Mouse (Mus musculus) hindbrain, embryonic 14.5 days (tissue): ENCODE measurements around the gene Naa20. TPM values are rescaled to one million over a fixed set of nuclear protein-coding genes. Genes with fewer than 3 reads are reported as not detected.

Source experiments
- ATAC-seq: fragments of 200-750 bp; cut with Nextera tagmentation; 2 replicates; pipeline ENCODE4 v1.8.0; 2017; ENCODE audit warnings: moderate number of reproducible peaks, mild to moderate bottlenecking, moderate TSS enrichment, moderate library complexity; ENCODE audit not compliant: low FRiP score
- DNase-seq: peaks from one replicate; pipeline ENCODE4 v3.0.0-alpha.2; 2015; ENCODE audit warnings: low spot score
- H3K27ac ChIP-seq: fragments of 300-500 bp; sonication (generic); 2 replicates; pipeline ENCODE4 v1.5.1; 2014; ENCODE audit warnings: mild to moderate bottlenecking, moderate library complexity
- H3K27me3 ChIP-seq: fragments of 300-500 bp; sonication (generic); 2 replicates; pipeline ENCODE4 v1.6.1; 2014; ENCODE audit warnings: mild to moderate bottlenecking, low read length, mixed read lengths; ENCODE audit not compliant: control insufficient read depth, insufficient read depth
- H3K36me3 ChIP-seq: fragments of 300-500 bp; sonication (generic); replicated peaks from 2 replicates; pipeline ENCODE4 v1.6.1; 2014; ENCODE audit not compliant: control insufficient read depth, insufficient read depth
- H3K4me1 ChIP-seq: fragments of 300-500 bp; sonication (generic); replicated peaks from 2 replicates; pipeline ENCODE4 v1.6.1; 2014; ENCODE audit warnings: antibody characterized with exemption, low read length, mixed read lengths; ENCODE audit not compliant: control insufficient read depth, insufficient read depth
- H3K4me2 ChIP-seq: fragments of 300-500 bp; sonication (generic); replicated peaks from 2 replicates; pipeline ENCODE4 v1.6.1; 2014; ENCODE audit warnings: mild to moderate bottlenecking, moderate library complexity
- H3K4me3 ChIP-seq: fragments of 300-500 bp; sonication (generic); replicated peaks from 2 replicates; pipeline ENCODE4 v1.5.1; 2014; ENCODE audit warnings: mild to moderate bottlenecking, low read length
- H3K9ac ChIP-seq: fragments of 300-500 bp; sonication (generic); 2 replicates; pipeline ENCODE4 v1.6.1; 2014
- H3K9me3 ChIP-seq: fragments of 300-500 bp; sonication (generic); 2 replicates; pipeline ENCODE4 v1.6.1; 2016; ENCODE audit warnings: low read length; ENCODE audit not compliant: control insufficient read depth
- WGBS: fragments of 180-500 bp; shearing (Covaris S2); extraction: QIAGEN DNeasy Blood & Tissue Kit; methylation state at CpG from one replicate; pipeline ENCODE4 v1.1.7; 2014; 5-methylcytosine and 5-hydroxymethylcytosine counted together
- microRNA-seq: library from miRNA; unstranded; fragments of <30 nt; microRNA quantifications from one replicate; pipeline ENCODE4, GENCODE M21; 2016
- polyA plus RNA-seq: library from polyadenylated mRNA; unstranded; fragments of >200 nt; fragmentation: Nextera tagmentation; extraction: Ambion mirVana; gene quantifications from 2 replicates; pipeline ENCODE4 v1.2.1, GENCODE M21; 2014

Naa20 gene
- polyA plus RNA-seq, 1 experiment from 2014 or later: 138 TPM

DNA sequence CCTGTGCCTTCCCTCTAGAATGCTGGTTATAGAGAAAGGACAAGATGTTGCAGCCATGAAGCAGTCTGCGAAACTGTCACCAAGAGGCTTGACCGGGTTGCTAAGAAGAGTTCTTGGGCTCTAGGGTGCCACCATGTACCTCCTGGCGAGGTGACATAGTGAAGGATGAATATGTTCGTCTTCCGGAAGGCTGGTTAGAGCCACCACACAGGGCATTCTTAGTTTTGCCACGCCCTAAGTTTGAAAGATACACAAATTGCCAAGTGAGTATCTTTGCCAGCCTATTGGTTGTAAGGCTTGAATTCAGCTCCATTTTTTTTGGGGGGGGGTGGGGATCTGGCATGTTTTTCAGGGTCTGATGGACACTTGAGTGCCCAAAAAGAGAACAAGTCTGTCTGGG is 56.2 kb downstream of the Naa20 start:
- H3K27me3 ChIP-seq: no peaks in the 10 kb centered on the region
- no peaks in the 10 kb centered on the region for H3K9me3 ChIP-seq
- WGBS: 47% methylated on average over 6 of the region's 6 CpGs
- no peak for ATAC-seq
- H3K27ac ChIP-seq: no peak overlapping the region
- H3K36me3 ChIP-seq: no peaks in the 10 kb centered on the region
- H3K4me2 ChIP-seq: no peak overlapping the region
- H3K4me1 ChIP-seq: no peaks in the 10 kb centered on the region
- H3K9ac ChIP-seq: no peak overlapping the region
- H3K4me3 ChIP-seq: no peak overlapping the region
- no peak for DNase-seq

DNA sequence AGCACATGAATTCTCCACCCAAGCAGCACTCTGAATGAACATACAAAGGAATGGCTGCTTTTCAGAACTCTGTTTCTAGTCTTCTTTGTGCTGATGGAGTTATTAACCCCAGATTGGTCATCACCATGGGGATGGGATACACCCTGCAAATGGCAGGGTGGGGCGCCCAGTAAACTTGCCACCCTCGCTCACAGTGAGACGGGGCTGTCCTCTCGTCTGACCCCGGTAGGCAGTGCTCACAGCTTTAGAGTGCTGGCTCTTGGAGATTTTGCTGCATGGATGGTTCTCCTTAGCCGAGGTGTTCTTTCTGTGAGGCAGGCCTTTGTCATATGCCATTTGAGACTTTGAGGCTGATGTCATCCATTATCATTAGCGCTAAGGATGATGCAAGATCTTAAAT is 56.7 kb downstream of the Naa20 start:
- no peak for DNase-seq
- Histone ChIP-seq H3K36me3 (no peaks in the 10 kb centered on the region), H3K4me1 (no peaks in the 10 kb centered on the region), H3K4me3 (no peak overlapping the region), H3K27ac (no peak overlapping the region), H3K9ac (no peak overlapping the region), H3K9me3 (no peaks in the 10 kb centered on the region), H3K4me2 (no peak overlapping the region), H3K27me3 (no peaks in the 10 kb centered on the region)
- ATAC-seq: no peak
- WGBS: 28% methylated on average over 7 of the region's 7 CpGs

DNA sequence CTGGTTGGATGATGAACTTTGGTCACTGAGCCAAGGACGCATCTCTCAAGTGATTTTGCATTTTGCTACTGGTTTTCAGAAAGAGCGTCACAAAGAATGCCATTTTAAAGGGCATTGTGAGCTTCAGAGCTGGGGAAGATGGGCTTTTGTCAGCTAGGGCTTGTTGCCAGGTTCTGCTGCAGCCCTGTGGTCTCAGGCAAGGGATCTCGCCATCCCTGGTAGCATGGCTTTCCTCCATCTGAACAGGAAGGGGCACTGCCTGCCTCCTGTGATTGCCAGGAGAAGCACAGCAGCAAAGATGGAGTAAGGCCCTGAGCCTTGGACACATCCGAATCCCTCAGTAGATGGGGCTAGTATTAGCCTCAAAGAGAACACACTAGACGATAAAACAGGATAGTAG is 60.0 kb downstream of the Naa20 start:
- DNase-seq (no peak), ATAC-seq (no peak)
- H3K9me3 ChIP-seq: no peaks in the 10 kb centered on the region
- no peak overlapping the region for H3K4me2 ChIP-seq
- no peaks in the 10 kb centered on the region for H3K4me1 ChIP-seq
- no peaks in the 10 kb centered on the region for H3K27me3 ChIP-seq
- no peak overlapping the region for H3K4me3 ChIP-seq
- no peaks in the 10 kb centered on the region for H3K36me3 ChIP-seq
- WGBS: 70% methylated on average over 5 of the region's 5 CpGs
- no peak overlapping the region for H3K9ac ChIP-seq
- H3K27ac ChIP-seq: no peak overlapping the region

Small RNA genes within 50 kb of the gene (microRNA-seq; reads per million reads assigned to microRNA genes)
- not detected for gene Gm25026

Other genes with a start within 250 kb of the Naa20 start
- gene Rin2, start 226.9 kb upstream of the Naa20 start, polyA plus RNA-seq: 14.8 and 17.1 TPM in 2 replicates
- gene Cfap61, start 32.7 kb downstream of the Naa20 start, polyA plus RNA-seq: 4.2 and 5.5 TPM in 2 replicates
- 25.0 and 25.7 TPM in 2 replicates for gene Crnkl1, start 32.9 kb downstream of the Naa20 start, polyA plus RNA-seq